Mouse (Mus musculus) liver, postnatal 0 days (tissue): ENCODE measurements around the gene Gtf2b. TPM values are rescaled to one million over a fixed set of nuclear protein-coding genes. Genes with fewer than 3 reads are reported as not detected.
A peak's percentile ranks its signal among the peaks of the same experiment; 100 is the strongest.

Experiments
- ATAC-seq: fragments of 200-750 bp; cut with Nextera tagmentation; 2 replicates; pipeline ENCODE4 v1.8.0; 2017; ENCODE audit warnings: mild to moderate bottlenecking, moderate library complexity
- DNase-seq: peaks from one replicate; pipeline ENCODE4 v3.0.0-alpha.2; 2016
- H3K27ac ChIP-seq: fragments of 300-500 bp; sonication (generic); 2 replicates; pipeline ENCODE4 v1.5.1; 2014; ENCODE audit warnings: antibody characterized with exemption, moderate library complexity, mild to moderate bottlenecking, low read depth
- H3K27me3 ChIP-seq: fragments of 300-500 bp; sonication (generic); 2 replicates; pipeline ENCODE4 v1.6.1; 2014; ENCODE audit warnings: low read length, control low read depth, mixed read lengths; ENCODE audit not compliant: insufficient read depth
- H3K36me3 ChIP-seq: fragments of 300-500 bp; sonication (generic); replicated peaks from 2 replicates; pipeline ENCODE4 v1.6.1; 2014; ENCODE audit warnings: mild to moderate bottlenecking, control low read depth, low read length, moderate library complexity, mixed read lengths; ENCODE audit not compliant: insufficient read depth
- H3K4me1 ChIP-seq: fragments of 300-500 bp; sonication (generic); 2 replicates; pipeline ENCODE4 v1.6.1; 2014; ENCODE audit warnings: antibody characterized with exemption, mild to moderate bottlenecking, control low read depth; ENCODE audit not compliant: insufficient read depth
- H3K4me2 ChIP-seq: fragments of 300-500 bp; sonication (generic); 2 replicates; pipeline ENCODE4 v1.6.1; 2014; ENCODE audit warnings: low read depth, mild to moderate bottlenecking, low read length, moderate library complexity, mixed read lengths
- H3K4me3 ChIP-seq: fragments of 300-500 bp; sonication (generic); 2 replicates; pipeline ENCODE4 v1.5.1; 2014; ENCODE audit warnings: low read depth, low read length
- H3K9ac ChIP-seq: fragments of 300-500 bp; sonication (generic); replicated peaks from 2 replicates; pipeline ENCODE4 v1.6.1; 2014; ENCODE audit warnings: mild to moderate bottlenecking, moderate library complexity
- H3K9me3 ChIP-seq: fragments of 300-500 bp; sonication (generic); 2 replicates; pipeline ENCODE4 v1.6.1; 2016; ENCODE audit warnings: mild to moderate bottlenecking, control low read depth, low read length, mixed read lengths
- CTCF ChIP-seq: sonication (generic); IDR thresholded peaks from 2 replicates; pipeline ENCODE4 v1.5.1; 2016; ENCODE audit warnings: antibody characterized with exemption, low read depth
- EP300 ChIP-seq: IDR thresholded peaks from 2 replicates; pipeline ENCODE4 v1.6.1; 2016; ENCODE audit warnings: antibody characterized with exemption, low read depth, mild to moderate bottlenecking
- WGBS: fragments of 180-500 bp; shearing (Covaris S2); extraction: QIAGEN DNeasy Blood & Tissue Kit; methylation state at CpG from one replicate; pipeline ENCODE4 v1.1.7; 2014; ENCODE audit not compliant: insufficient replicate concordance; 5-methylcytosine and 5-hydroxymethylcytosine counted together
- polyA plus RNA-seq: library from polyadenylated mRNA; unstranded; fragments of >200 nt; fragmentation: Nextera tagmentation; extraction: Ambion mirVana; gene quantifications from 2 replicates; pipeline ENCODE4 v1.2.1, GENCODE M21; 2015

Gtf2b gene
- polyA plus RNA-seq, result 74.6 and 75.4 TPM in 2 replicates

GRCm38 (mm10) chr3:142764995-142765777 is at the start of gene Gtf2b:
Gene Gtf2b (plus strand): TSS chr3:142765045.
- peak; percentile 96 for DNase-seq
- H3K9me3 ChIP-seq, result no peaks in the 10 kb centered on the region
- H3K27me3 ChIP-seq, result no peaks in the 10 kb centered on the region
- no peak for TF ChIP-seq CTCF
- peak; percentile 73 for TF ChIP-seq EP300
- H3K4me2 ChIP-seq, result peak within 1 kb of the TSS; percentile 78
- H3K27ac ChIP-seq, result peak within 1 kb of the TSS; percentile 96
- H3K36me3 ChIP-seq, result no peaks in the 10 kb centered on the region
- H3K4me3 ChIP-seq, result peak within 1 kb of the TSS; percentile 96
- H3K4me1 ChIP-seq, result peaks cover 30% of the 10 kb centered on the region
- H3K9ac ChIP-seq, result peak within 1 kb of the TSS; percentile 96
- ATAC-seq, result peak; percentile 99
- WGBS, result under 1% methylated on average over 64 of the region's 64 CpGs

GRCm38 (mm10) chr3:142725481-142725880 is 39.4 kb upstream of the Gtf2b start:
- Histone ChIP-seq H3K36me3 (peaks cover 45% of the 10 kb centered on the region), H3K9me3 (no peaks in the 10 kb centered on the region), H3K9ac (no peak overlapping the region), H3K4me2 (no peak overlapping the region), H3K4me3 (no peak overlapping the region), H3K4me1 (no peaks in the 10 kb centered on the region), H3K27me3 (no peaks in the 10 kb centered on the region), H3K27ac (no peak overlapping the region)
- ATAC-seq (no peak), DNase-seq (no peak)
- TF ChIP-seq EP300 (no peak), CTCF (no peak)
- WGBS, result 74% methylated on average over 2 of the region's 2 CpGs

- Histone ChIP-seq H3K4me2 (no peak overlapping the region), H3K9me3 (no peaks in the 10 kb centered on the region), H3K27me3 (no peaks in the 10 kb centered on the region), H3K4me3 (no peak overlapping the region), H3K27ac (no peak overlapping the region), H3K9ac (no peak overlapping the region), H3K36me3 (peaks cover 42% of the 10 kb centered on the region), H3K4me1 (no peaks in the 10 kb centered on the region)
- no peak for ATAC-seq
- WGBS, result 86% methylated on average over 22 of the region's 22 CpGs
- TF ChIP-seq EP300 (no peak), CTCF (no peak)
- DNase-seq, result no peak
Observed at GRCm38 (mm10) chr3:142725969-142726672, 38.7 kb upstream of the Gtf2b start.

- Histone ChIP-seq H3K4me1 (no peaks in the 10 kb centered on the region), H3K9me3 (no peaks in the 10 kb centered on the region), H3K4me3 (no peak overlapping the region), H3K36me3 (peaks cover 8% of the 10 kb centered on the region), H3K4me2 (no peak overlapping the region), H3K27me3 (no peaks in the 10 kb centered on the region), H3K27ac (no peak overlapping the region), H3K9ac (no peak overlapping the region)
- 83% methylated on average over 12 of the region's 12 CpGs for WGBS
- ATAC-seq (no peak), DNase-seq (no peak)
- TF ChIP-seq CTCF, result no peak
- TF ChIP-seq EP300, result no peak
Observed at GRCm38 (mm10) chr3:142734291-142734690, 30.6 kb upstream of the Gtf2b start.

GRCm38 (mm10) chr3:142740896-142741295 is 23.9 kb upstream of the Gtf2b start:
- Histone ChIP-seq H3K4me3 (no peak overlapping the region), H3K27ac (no peak overlapping the region; the same call in 1 of the 2 replicates), H3K9ac (no peak overlapping the region), H3K4me1 (no peaks in the 10 kb centered on the region), H3K9me3 (no peaks in the 10 kb centered on the region), H3K4me2 (no peak overlapping the region), H3K36me3 (no peaks in the 10 kb centered on the region), H3K27me3 (no peaks in the 10 kb centered on the region)
- DNase-seq (no peak), ATAC-seq (no peak)
- 61% methylated on average over 7 of the region's 7 CpGs for WGBS
- TF ChIP-seq CTCF (no peak), EP300 (no peak)
